Mouse (Mus musculus) hindbrain, embryonic 13.5 days (tissue): ENCODE measurements at regions not wholly inside any gene's neighbourhood (a gene's known extent, or its start where the extent isn't known, plus 50 kb on each side); places are given as distances from the start of the nearest gene placed in this dataset.
"Not testable (repeated sequence)": the region's sequence is repeated elsewhere in the genome, so short reads cannot be mapped to it uniquely, and the experiment has no call there.

ENCODE experiments used
- ATAC-seq: fragments of 200-750 bp; cut with Nextera tagmentation; 2 replicates; pipeline ENCODE4 v1.8.0; 2017; ENCODE audit warnings: moderate TSS enrichment; ENCODE audit not compliant: low FRiP score
- H3K27ac ChIP-seq: fragments of 300-500 bp; sonication (generic); 2 replicates; pipeline ENCODE4 v1.5.1; 2015; ENCODE audit warnings: inconsistent platforms, mild to moderate bottlenecking, moderate library complexity
- H3K27me3 ChIP-seq: fragments of 300-500 bp; sonication (generic); 2 replicates; pipeline ENCODE4 v1.6.1; 2015; ENCODE audit warnings: mild to moderate bottlenecking, inconsistent platforms
- H3K36me3 ChIP-seq: fragments of 300-500 bp; sonication (generic); 2 replicates; pipeline ENCODE4 v1.6.1; 2015; ENCODE audit warnings: mild to moderate bottlenecking, inconsistent platforms
- H3K4me1 ChIP-seq: fragments of 300-500 bp; sonication (generic); replicated peaks from 2 replicates; pipeline ENCODE4 v1.6.1; 2015; ENCODE audit warnings: inconsistent platforms
- H3K4me2 ChIP-seq: fragments of 300-500 bp; sonication (generic); 2 replicates; pipeline ENCODE4 v1.6.1; 2015; ENCODE audit warnings: inconsistent platforms, mild to moderate bottlenecking, moderate library complexity
- H3K4me3 ChIP-seq: fragments of 300-500 bp; sonication (generic); 2 replicates; pipeline ENCODE4 v1.5.1; 2015; ENCODE audit warnings: mild to moderate bottlenecking, inconsistent platforms
- H3K9ac ChIP-seq: fragments of 300-500 bp; sonication (generic); 2 replicates; pipeline ENCODE4 v1.6.1; 2015; ENCODE audit warnings: mild to moderate bottlenecking, inconsistent platforms
- H3K9me3 ChIP-seq: fragments of 300-500 bp; sonication (generic); 2 replicates; pipeline ENCODE4 v1.6.1; 2016; ENCODE audit warnings: inconsistent platforms
- WGBS: fragments of 180-500 bp; shearing (Covaris S2); methylation state at CpG from one replicate; pipeline ENCODE4 v1.1.7; 2015; 5-methylcytosine and 5-hydroxymethylcytosine counted together

- Histone ChIP-seq H3K9ac (no peak overlapping the region), H3K27me3 (no peaks in the 10 kb centered on the region), H3K36me3 (no peaks in the 10 kb centered on the region), H3K4me3 (no peak overlapping the region), H3K9me3 (no peaks in the 10 kb centered on the region), H3K4me2 (no peak overlapping the region), H3K27ac (no peak overlapping the region), H3K4me1 (no peaks in the 10 kb centered on the region)
- ATAC-seq: no peak
- WGBS: 88% methylated on average over 4 of the region's 4 CpGs
Measured at GRCm38 (mm10) chr3:8264366-8265033, 1345.4 kb downstream of the Zfp704 start.

- no peak overlapping the region for H3K9ac ChIP-seq
- no peaks in the 10 kb centered on the region for H3K36me3 ChIP-seq
- no peak for ATAC-seq
- no peaks in the 10 kb centered on the region for H3K9me3 ChIP-seq
- no peaks in the 10 kb centered on the region for H3K27me3 ChIP-seq
- H3K4me2 ChIP-seq: no peak overlapping the region
- H3K4me1 ChIP-seq: no peaks in the 10 kb centered on the region
- no peak overlapping the region for H3K4me3 ChIP-seq
- H3K27ac ChIP-seq: no peak overlapping the region
Measured at GRCm38 (mm10) chr3:8257293-8257692, 1352.6 kb downstream of the Zfp704 start.

GRCm38 (mm10) chr3:8252311-8252710 lies 1357.6 kb downstream of the Zfp704 start:
- H3K9ac ChIP-seq: no peak overlapping the region
- H3K4me2 ChIP-seq: no peak overlapping the region
- no peak for ATAC-seq
- H3K27me3 ChIP-seq: no peaks in the 10 kb centered on the region
- no peaks in the 10 kb centered on the region for H3K9me3 ChIP-seq
- H3K27ac ChIP-seq: no peak overlapping the region
- 91% methylated on average over 2 of the region's 2 CpGs for WGBS
- H3K36me3 ChIP-seq: no peaks in the 10 kb centered on the region
- H3K4me3 ChIP-seq: no peak overlapping the region
- H3K4me1 ChIP-seq: no peaks in the 10 kb centered on the region

GRCm38 (mm10) chr3:8248911-8249310 lies 1361.0 kb downstream of the Zfp704 start:
- Histone ChIP-seq H3K9me3 (peaks cover 3% of the 10 kb centered on the region), H3K27me3 (no peaks in the 10 kb centered on the region), H3K27ac (no peak overlapping the region), H3K4me2 (no peak overlapping the region), H3K4me3 (no peak overlapping the region), H3K9ac (no peak overlapping the region), H3K4me1 (no peaks in the 10 kb centered on the region), H3K36me3 (no peaks in the 10 kb centered on the region)
- WGBS: 88% methylated on average over 1 of the region's 1 CpGs
- no peak for ATAC-seq

GRCm38 (mm10) chr3:8245822-8246221 lies 1364.1 kb downstream of the Zfp704 start:
- H3K9ac ChIP-seq, H3K27ac ChIP-seq, H3K4me2 ChIP-seq, ATAC-seq, H3K4me3 ChIP-seq, H3K27me3 ChIP-seq, H3K36me3 ChIP-seq, H3K4me1 ChIP-seq, H3K9me3 ChIP-seq: not testable (repeated sequence)
- 31% methylated on average over 1 of the region's 1 CpGs for WGBS

GRCm38 (mm10) chr3:8245195-8245789 lies 1364.6 kb downstream of the Zfp704 start:
- not testable (repeated sequence) for H3K9ac ChIP-seq, H3K36me3 ChIP-seq, H3K4me1 ChIP-seq, H3K27me3 ChIP-seq, H3K4me3 ChIP-seq, H3K4me2 ChIP-seq, H3K9me3 ChIP-seq, ATAC-seq, H3K27ac ChIP-seq
- WGBS: 76% methylated on average over 2 of the region's 2 CpGs

GRCm38 (mm10) chr3:8244526-8245194 lies 1365.2 kb downstream of the Zfp704 start:
- WGBS: 93% methylated on average over 4 of the region's 4 CpGs
- not testable (repeated sequence) for H3K27me3 ChIP-seq, H3K27ac ChIP-seq, ATAC-seq, H3K9me3 ChIP-seq, H3K9ac ChIP-seq, H3K4me2 ChIP-seq, H3K4me1 ChIP-seq, H3K4me3 ChIP-seq, H3K36me3 ChIP-seq

GRCm38 (mm10) chr3:8206623-8207404 lies 1403.1 kb downstream of the Zfp704 start:
- H3K4me2 ChIP-seq: no peak overlapping the region
- H3K4me1 ChIP-seq: no peaks in the 10 kb centered on the region
- H3K9ac ChIP-seq: no peak overlapping the region
- ATAC-seq: no peak
- no peaks in the 10 kb centered on the region for H3K27me3 ChIP-seq
- no peaks in the 10 kb centered on the region for H3K36me3 ChIP-seq
- H3K27ac ChIP-seq: no peak overlapping the region
- 74% methylated on average over 6 of the region's 6 CpGs for WGBS
- no peak overlapping the region for H3K4me3 ChIP-seq
- no peaks in the 10 kb centered on the region for H3K9me3 ChIP-seq

- WGBS: 82% methylated on average over 4 of the region's 4 CpGs
- no peak for ATAC-seq
- Histone ChIP-seq H3K9ac (no peak overlapping the region), H3K27ac (no peak overlapping the region), H3K36me3 (no peaks in the 10 kb centered on the region), H3K27me3 (no peaks in the 10 kb centered on the region), H3K4me3 (no peak overlapping the region), H3K9me3 (no peaks in the 10 kb centered on the region), H3K4me2 (no peak overlapping the region), H3K4me1 (no peaks in the 10 kb centered on the region)
Measured at GRCm38 (mm10) chr3:8163030-8163429, 1446.9 kb downstream of the Zfp704 start.

GRCm38 (mm10) chr3:8161997-8162756 lies 1447.7 kb downstream of the Zfp704 start:
- H3K27me3 ChIP-seq: no peaks in the 10 kb centered on the region
- H3K4me3 ChIP-seq: no peak overlapping the region
- no peak overlapping the region for H3K9ac ChIP-seq
- no peak overlapping the region for H3K4me2 ChIP-seq
- H3K27ac ChIP-seq: no peak overlapping the region
- peak; percentile 68; the same call in 1 of the 2 replicates for ATAC-seq
- no peaks in the 10 kb centered on the region for H3K36me3 ChIP-seq
- no peaks in the 10 kb centered on the region for H3K4me1 ChIP-seq
- WGBS: 91% methylated on average over 4 of the region's 4 CpGs
- no peaks in the 10 kb centered on the region for H3K9me3 ChIP-seq

- Histone ChIP-seq H3K4me3 (no peak overlapping the region), H3K4me1 (no peaks in the 10 kb centered on the region), H3K27ac (no peak overlapping the region), H3K9me3 (peaks cover 11% of the 10 kb centered on the region; the same call in 1 of the 2 replicates), H3K4me2 (no peak overlapping the region), H3K27me3 (no peaks in the 10 kb centered on the region), H3K9ac (no peak overlapping the region), H3K36me3 (no peaks in the 10 kb centered on the region)
- ATAC-seq: no peak
- 75% methylated on average over 2 of the region's 2 CpGs for WGBS
Measured at GRCm38 (mm10) chr3:8143016-8143415, 1466.9 kb downstream of the Zfp704 start.

- no peaks in the 10 kb centered on the region for H3K27me3 ChIP-seq
- no peak overlapping the region for H3K27ac ChIP-seq
- H3K36me3 ChIP-seq: no peaks in the 10 kb centered on the region
- H3K4me2 ChIP-seq: no peak overlapping the region
- H3K9ac ChIP-seq: no peak overlapping the region
- no peak for ATAC-seq
- peaks cover 4% of the 10 kb centered on the region; the same call in 1 of the 2 replicates for H3K9me3 ChIP-seq
- no peaks in the 10 kb centered on the region for H3K4me1 ChIP-seq
- 90% methylated on average over 3 of the region's 3 CpGs for WGBS
- no peak overlapping the region for H3K4me3 ChIP-seq
Measured at GRCm38 (mm10) chr3:8142190-8142589, 1467.7 kb downstream of the Zfp704 start.
